Mouse (Mus musculus) left cerebral cortex, postnatal 25 days (tissue): Measurements from ENCODE around the gene Olfr1367. TPM values are rescaled to one million over a fixed set of nuclear protein-coding genes. Genes with fewer than 3 reads are reported as not detected.
"Not testable (repeated sequence)": the region's sequence is repeated elsewhere in the genome, so short reads cannot be mapped to it uniquely, and the experiment has no call there.

Experiments
- DNase-seq, 2 experiments: peaks; one replicate each; pipeline ENCODE4 v3.0.0; 2022; ENCODE audit warnings: low spot score in 2 of 2, mixed read lengths in 1 of 2
- intact Hi-C: fragments of 180-260 bp; cut with DNase I; formaldehyde crosslinking; loops from one replicate; pipeline ENCODE4 v1.15.1; 2025
- microRNA-seq, 2 experiments: library from miRNA; unstranded; fragments of <30 nt; microRNA quantifications; one replicate each; pipeline ENCODE4 v1.2.0; 2022
- total RNA-seq, 2 experiments: library from RNA; stranded (reverse); gene quantifications; 2 replicates each; pipeline ENCODE4 v1.2.3; 2021

Gene Olfr1367
- total RNA-seq, 2 experiments from 2014 or later = not detected

DNA sequence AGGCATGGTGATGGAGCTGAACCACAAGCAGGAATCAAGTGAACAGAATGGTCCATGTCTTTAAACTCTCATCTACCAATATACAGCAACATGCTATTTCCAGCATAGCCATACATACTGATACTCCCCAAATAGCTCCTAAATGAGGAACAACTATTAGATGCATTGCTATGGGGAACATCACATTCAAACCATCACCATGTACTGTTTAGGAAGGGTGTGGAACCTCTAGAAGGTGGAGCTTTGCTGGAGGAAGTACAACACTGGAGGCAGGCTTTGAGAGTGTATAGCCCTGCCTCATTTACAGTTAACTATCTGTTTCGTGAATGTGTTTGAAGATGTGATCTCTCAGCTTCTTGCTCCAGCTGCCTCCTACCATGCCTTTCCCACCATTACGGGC lies 31.1 kb downstream of the Olfr1367 start:
- no peak for DNase-seq
- intact Hi-C loops = no loop called here

DNA sequence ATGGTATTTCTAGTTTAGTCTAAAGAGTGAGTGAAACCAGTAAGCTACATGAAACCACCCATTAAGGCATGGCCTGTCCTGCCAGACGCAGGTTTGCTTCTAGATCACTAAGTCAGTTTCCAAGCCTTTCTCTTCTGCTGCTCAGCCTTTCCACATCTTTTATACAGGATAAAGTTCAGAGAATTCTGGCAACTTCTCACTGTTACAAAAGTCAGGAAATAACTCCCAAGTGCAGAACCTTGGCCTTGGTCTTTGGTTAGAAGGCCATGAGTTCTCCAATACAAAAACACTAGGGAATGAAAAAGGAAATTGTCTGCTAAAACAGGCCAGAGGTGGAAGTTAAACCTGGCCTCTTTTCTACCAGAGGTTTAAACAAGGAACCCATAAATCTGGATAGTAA lies 48.5 kb downstream of the Olfr1367 start:
- DNase-seq = no peak
- intact Hi-C loops = no loop called here

DNA sequence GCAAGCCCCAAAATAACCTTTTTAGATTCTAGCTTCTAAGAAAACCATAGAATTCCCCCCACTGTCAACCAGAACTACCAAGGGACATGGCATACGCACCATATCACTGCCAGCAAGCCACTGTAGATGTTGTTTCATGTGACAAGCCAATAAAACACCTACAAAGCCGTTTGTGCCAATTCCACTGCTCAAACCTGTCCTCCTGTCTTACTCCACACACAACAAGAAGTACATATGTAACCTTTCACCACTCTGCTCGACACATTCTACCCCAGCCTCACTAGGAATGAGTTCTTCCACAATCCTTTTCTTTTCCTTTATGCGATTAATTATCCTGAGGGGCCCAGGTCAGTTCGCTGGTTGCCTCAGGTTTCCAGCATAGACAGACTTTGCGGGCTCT lies 48.9 kb downstream of the Olfr1367 start:
- intact Hi-C loops = no loop called here
- no peak for DNase-seq

- DNase-seq, intact Hi-C loops: not testable (repeated sequence)
Measured at GRCm38 (mm10) chr13:21396048-21396447, 49.3 kb downstream of the Olfr1367 start.

GRCm38 (mm10) chr13:21397486-21397885 lies 50.8 kb downstream of the Olfr1367 start:
- intact Hi-C loops = no loop called here
- no peak for DNase-seq

Small RNAs within 50 kb of the gene (microRNA-seq; reads per million reads assigned to microRNA genes)
- gene Mir6942 = 0 to 0.25 reads per million in 2 experiments

Other genes starting within 250 kb of the Olfr1367 start
- gene Olfr1369-ps1, start 235.4 kb upstream of the Olfr1367 start, total RNA-seq = not detected
- not detected for gene Olfr263, start 217.3 kb upstream of the Olfr1367 start, total RNA-seq
- not detected for gene Olfr1368, start 201.0 kb upstream of the Olfr1367 start, total RNA-seq
- gene Trim27, start 167.5 kb upstream of the Olfr1367 start, total RNA-seq = 10 to 100 TPM; 34.3 to 41.2 TPM
- gene Gpx5, start 54.2 kb upstream of the Olfr1367 start, total RNA-seq = not detected
- not detected for gene Gpx6, start 34.8 kb upstream of the Olfr1367 start, total RNA-seq
- gene Zscan12, start 15.9 kb downstream of the Olfr1367 start, total RNA-seq = 1 to 10 TPM; 7.5 to 7.9 TPM
- gene Zkscan3, start 55.8 kb downstream of the Olfr1367 start, total RNA-seq = 10 to 100 TPM; 37.2 to 44.5 TPM
- 1 to 10 TPM; 1.5 to 1.7 TPM for gene Pgbd1, start 94.1 kb downstream of the Olfr1367 start, total RNA-seq
- gene Zscan26, start 106.8 kb downstream of the Olfr1367 start, total RNA-seq = 10 to 100 TPM; 48.3 to 51.3 TPM
- gene Nkapl, start 121.6 kb downstream of the Olfr1367 start, total RNA-seq = 1 to 10 TPM in 1 of 2 experiments, under 1 TPM in 1; 0.96 to 1.1 TPM
- gene Zkscan4, start 132.0 kb downstream of the Olfr1367 start, total RNA-seq = 1 to 10 TPM; 5.6 to 6.7 TPM
- not detected for gene Gm10065, start 132.5 kb downstream of the Olfr1367 start, total RNA-seq
- 10 to 100 TPM; 21.6 to 23.1 TPM for gene AK157302, start 148.3 kb downstream of the Olfr1367 start, total RNA-seq
- 10 to 100 TPM; 50.0 to 59.4 TPM for gene Gm11273, start 154.5 kb downstream of the Olfr1367 start, total RNA-seq
- gene Zkscan8, start 184.2 kb downstream of the Olfr1367 start, total RNA-seq = 10 to 100 TPM; 17.2 to 19.5 TPM
- not detected for gene Olfr1366, start 195.9 kb downstream of the Olfr1367 start, total RNA-seq
- not detected for gene Olfr1535, start 213.0 kb downstream of the Olfr1367 start, total RNA-seq
- gene Olfr1364, start 234.8 kb downstream of the Olfr1367 start, total RNA-seq = not detected